Mouse (Mus musculus): Measurements from ENCODE around the gene Olfr866.

GRCm38 (mm10) chr9:20073523-20074177, 45.8 kb upstream of the Olfr866 start:
- TF ChIP-seq POLR2A (IDR thresholded peaks at IDR 0.05; ENCODE audit: insufficient read length, low read depth) (no peak), POLR2AphosphoS2 (IDR thresholded peaks at IDR 0.05; ENCODE audit: insufficient read length, low read depth) (no peak), USF1 (IDR thresholded peaks at IDR 0.05; ENCODE audit: low read depth) (no peak), MAX (IDR thresholded peaks at IDR 0.05; ENCODE audit: low read depth) (no peak), TCF3 (IDR thresholded peaks at IDR 0.05; ENCODE audit: insufficient read length, low read depth) (no peak), SRF (IDR thresholded peaks at IDR 0.05; ENCODE audit: control insufficient read depth, insufficient read length, low read depth) (no peak), TCF12 (IDR thresholded peaks at IDR 0.05; ENCODE audit: insufficient read depth, poor library complexity, severe bottlenecking) (no peak), MYOG (IDR thresholded peaks at IDR 0.05; ENCODE audit: control insufficient read depth in 1 of 3, insufficient read depth in 1 of 3, insufficient read length in 2 of 3, low read depth in 2 of 3) (no peak), REST (IDR thresholded peaks at IDR 0.05; ENCODE audit: insufficient read depth, insufficient read length) (no peak), MYOD1 (IDR thresholded peaks at IDR 0.05; ENCODE audit: control insufficient read depth in 1 of 3, insufficient read length in 2 of 3, low read depth in 2 of 3) (no peak)

Data from myocyte (in vitro differentiated cells).